Mouse (Mus musculus): Measurements from ENCODE around the gene Asic2. TPM values are rescaled to one million over a fixed set of nuclear protein-coding genes. Genes with fewer than 3 reads are reported as not detected.
A peak's percentile ranks its signal among the peaks of the same experiment; 100 is the strongest.

Asic2 gene
- total and polyA plus RNA-seq, 3 experiments: not detected

- DNase-seq (ENCODE audit: low read depth, low spot score): no peak
- Histone ChIP-seq H3K36me3 (ENCODE audit: control insufficient read depth in 1 of 2, insufficient read depth in 2 of 2, low read length in 2 of 2) (peaks cover 0 to 9% of the 10 kb centered on the region in 2 experiments; a peak in 2 of 4 replicates), H3K9ac (ENCODE audit: control insufficient read depth, low read depth, low read length, poor library complexity, severe bottlenecking) (no peak overlapping the region), H3K9me3 (replicated peaks; ENCODE audit: insufficient read depth, low read length) (no peaks in the 10 kb centered on the region), H3K27ac (ENCODE audit: control insufficient read depth, low read depth, low read length) (no peak overlapping the region), H3K4me3 (ENCODE audit: control insufficient read depth in 1 of 2, insufficient read depth in 1 of 2, low read depth in 2 of 2, low read length in 2 of 2) (no peak overlapping the region), H3K27me3 (ENCODE audit: control insufficient read depth in 1 of 2, insufficient read depth in 2 of 2, low read length in 2 of 2) (peaks cover 0 to 3% of the 10 kb centered on the region in 2 experiments; a peak in 1 of 4 replicates), H3K4me1 (ENCODE audit: control insufficient read depth in 1 of 2, insufficient read depth in 2 of 2, low read length in 2 of 2) (peaks cover 6 to 13% of the 10 kb centered on the region in 2 experiments), H3K79me2 (ENCODE audit: control insufficient read depth, insufficient read depth, low read length, poor library complexity) (no peaks in the 10 kb centered on the region)
- TF ChIP-seq UBTF (IDR thresholded peaks at IDR 0.05; ENCODE audit: borderline replicate concordance, insufficient read depth, low read depth, low read length) (no peak), MAFK (IDR thresholded peaks at IDR 0.05; ENCODE audit: borderline replicate concordance, low read depth, low read length) (no peak), MXI1 (IDR thresholded peaks at IDR 0.05; ENCODE audit: low read depth, low read length) (no peak), CHD1 (IDR thresholded peaks at IDR 0.05; ENCODE audit: low read depth, low read length) (no peak), TCF12 (IDR thresholded peaks at IDR 0.05; ENCODE audit: low read depth, low read length) (no peak), ZKSCAN1 (IDR thresholded peaks at IDR 0.05; ENCODE audit: low read depth, low read length) (no peak), MYC (IDR thresholded peaks at IDR 0.05; ENCODE audit: low read depth, low read length) (no peak), ZMIZ1 (IDR thresholded peaks at IDR 0.05; ENCODE audit: low read depth, low read length) (no peak)
Observed at GRCm38 (mm10) chr11:80853014-80853413, 1115.2 kb downstream of the Asic2 start.

- Histone ChIP-seq H3K9ac (ENCODE audit: control insufficient read depth, low read depth, low read length, poor library complexity, severe bottlenecking) (no peak overlapping the region), H3K9me3 (replicated peaks; ENCODE audit: insufficient read depth, low read length) (no peaks in the 10 kb centered on the region), H3K27ac (ENCODE audit: control insufficient read depth, low read depth, low read length) (no peak overlapping the region), H3K4me3 (ENCODE audit: control insufficient read depth in 1 of 2, insufficient read depth in 1 of 2, low read depth in 2 of 2, low read length in 2 of 2) (no peak overlapping the region), H3K4me1 (ENCODE audit: control insufficient read depth in 1 of 2, insufficient read depth in 2 of 2, low read length in 2 of 2) (peaks cover 6 to 10% of the 10 kb centered on the region in 2 experiments), H3K27me3 (ENCODE audit: control insufficient read depth in 1 of 2, insufficient read depth in 2 of 2, low read length in 2 of 2) (peaks cover 2 to 3% of the 10 kb centered on the region in 2 experiments; a peak in 2 of 4 replicates), H3K36me3 (ENCODE audit: control insufficient read depth in 1 of 2, insufficient read depth in 2 of 2, low read length in 2 of 2) (peaks cover 0 to 9% of the 10 kb centered on the region in 2 experiments; a peak in 2 of 4 replicates), H3K79me2 (ENCODE audit: control insufficient read depth, insufficient read depth, low read length, poor library complexity) (no peaks in the 10 kb centered on the region)
- no peak for TF ChIP-seq CHD2 (IDR thresholded peaks at IDR 0.05; ENCODE audit: low read length)
- peak; percentile 75 to 89 (median 83) for TF ChIP-seq CTCF (IDR thresholded peaks at IDR 0.05 in 2 of 3, conservative IDR thresholded peaks at IDR 0.05 in 1 of 3; ENCODE audit: control insufficient read depth in 1 of 3, insufficient read depth in 1 of 3, low read depth in 2 of 3, low read length in 3 of 3, poor library complexity in 1 of 3, severe bottlenecking in 1 of 3)
- peak; percentile 37; the same call in 1 of the 2 replicates for TF ChIP-seq ZC3H11A (IDR thresholded peaks at IDR 0.05; ENCODE audit: low read depth, low read length)
- TF ChIP-seq SMC3 (IDR thresholded peaks at IDR 0.05; ENCODE audit: low read depth, low read length): peak; percentile 89
- TF ChIP-seq ZNF384 (IDR thresholded peaks at IDR 0.05; ENCODE audit: low read depth, low read length): peak; percentile 31; the same call in 1 of the 2 replicates
- no peak for TF ChIP-seq MYB (IDR thresholded peaks at IDR 0.05; ENCODE audit: low read depth, low read length)
- peak; percentile 69 for TF ChIP-seq RAD21 (IDR thresholded peaks at IDR 0.05; ENCODE audit: low read depth, low read length)
- TF ChIP-seq HCFC1 (IDR thresholded peaks at IDR 0.05; ENCODE audit: low read depth, low read length): no peak
- DNase-seq (ENCODE audit: low read depth, low spot score): peak; percentile 83
Observed at GRCm38 (mm10) chr11:80851859-80852258, 1116.4 kb downstream of the Asic2 start.
